Mouse (Mus musculus): ENCODE measurements at regions not wholly inside any gene's neighbourhood (a gene's known extent, or its start where the extent isn't known, plus 50 kb on each side); places are given as distances from the start of the nearest gene placed in this dataset.

GRCm38 (mm10) chr14:68218471-68218870 is 1075.6 kb downstream of the Synb start:
- Histone ChIP-seq H3K9me3 (ENCODE audit: control insufficient read depth) (no peaks in the 10 kb centered on the region), H3K9ac (ENCODE audit: low read depth, low read length) (no peak overlapping the region), H3K4me3 (ENCODE audit: low read depth, low read length) (no peak overlapping the region), H3K4me2 (replicated peaks; ENCODE audit: low read depth) (no peak overlapping the region), H3K4me1 (replicated peaks; ENCODE audit: control insufficient read depth, insufficient read depth, low read length) (no peaks in the 10 kb centered on the region), H3K36me3 (ENCODE audit: control insufficient read depth, insufficient read depth) (no peaks in the 10 kb centered on the region), H3K27me3 (replicated peaks; ENCODE audit: control insufficient read depth, insufficient read depth, low read length) (no peaks in the 10 kb centered on the region), H3K27ac (ENCODE audit: low read depth, low read length) (no peak overlapping the region)
- no peak for ATAC-seq
- TF ChIP-seq CTCF (IDR thresholded peaks at IDR 0.05; ENCODE audit: low read depth), result no peak
- WGBS, result 60% methylated on average over 4 of the region's 4 CpGs

- no peak for TF ChIP-seq CTCF (IDR thresholded peaks at IDR 0.05; ENCODE audit: low read depth)
- Histone ChIP-seq H3K9ac (ENCODE audit: low read depth, low read length) (no peak overlapping the region), H3K27ac (ENCODE audit: low read depth, low read length) (no peak overlapping the region), H3K4me3 (ENCODE audit: low read depth, low read length) (no peak overlapping the region), H3K36me3 (ENCODE audit: control insufficient read depth, insufficient read depth) (no peaks in the 10 kb centered on the region), H3K4me1 (replicated peaks; ENCODE audit: control insufficient read depth, insufficient read depth, low read length) (no peaks in the 10 kb centered on the region), H3K9me3 (ENCODE audit: control insufficient read depth) (no peaks in the 10 kb centered on the region), H3K27me3 (replicated peaks; ENCODE audit: control insufficient read depth, insufficient read depth, low read length) (no peaks in the 10 kb centered on the region), H3K4me2 (replicated peaks; ENCODE audit: low read depth) (no peak overlapping the region)
- no peak for ATAC-seq
- 74% methylated on average over 6 of the region's 6 CpGs for WGBS
Measured at GRCm38 (mm10) chr14:68217986-68218385, 1076.1 kb downstream of the Synb start.

- Histone ChIP-seq H3K27ac (ENCODE audit: low read depth, low read length) (no peak overlapping the region), H3K9ac (ENCODE audit: low read depth, low read length) (no peak overlapping the region), H3K4me2 (replicated peaks; ENCODE audit: low read depth) (no peak overlapping the region), H3K4me1 (replicated peaks; ENCODE audit: control insufficient read depth, insufficient read depth, low read length) (no peaks in the 10 kb centered on the region), H3K27me3 (replicated peaks; ENCODE audit: control insufficient read depth, insufficient read depth, low read length) (no peaks in the 10 kb centered on the region), H3K4me3 (ENCODE audit: low read depth, low read length) (no peak overlapping the region), H3K36me3 (ENCODE audit: control insufficient read depth, insufficient read depth) (no peaks in the 10 kb centered on the region), H3K9me3 (ENCODE audit: control insufficient read depth) (no peaks in the 10 kb centered on the region)
- no peak for ATAC-seq
- TF ChIP-seq CTCF (IDR thresholded peaks at IDR 0.05; ENCODE audit: low read depth), result no peak
- WGBS, result 85% methylated on average over 5 of the region's 5 CpGs
Measured at GRCm38 (mm10) chr14:68213879-68214278, 1080.2 kb downstream of the Synb start.

GRCm38 (mm10) chr14:68198802-68199201 is 1095.3 kb downstream of the Synb start:
- no peaks in the 10 kb centered on the region for H3K9me3 ChIP-seq (ENCODE audit: control insufficient read depth)
- ATAC-seq, result no peak
- no peak overlapping the region for H3K4me3 ChIP-seq (ENCODE audit: low read depth, low read length)
- 6% methylated on average over 8 of the region's 8 CpGs for WGBS
- no peak overlapping the region for H3K4me2 ChIP-seq (replicated peaks; ENCODE audit: low read depth)
- no peaks in the 10 kb centered on the region for H3K4me1 ChIP-seq (replicated peaks; ENCODE audit: control insufficient read depth, insufficient read depth, low read length)
- no peaks in the 10 kb centered on the region for H3K27me3 ChIP-seq (replicated peaks; ENCODE audit: control insufficient read depth, insufficient read depth, low read length)
- H3K36me3 ChIP-seq (ENCODE audit: control insufficient read depth, insufficient read depth), result no peaks in the 10 kb centered on the region
- H3K27ac ChIP-seq (ENCODE audit: low read depth, low read length), result no peak overlapping the region
- H3K9ac ChIP-seq (ENCODE audit: low read depth, low read length), result no peak overlapping the region
- no peak for TF ChIP-seq CTCF (IDR thresholded peaks at IDR 0.05; ENCODE audit: low read depth)

- no peak overlapping the region for H3K27ac ChIP-seq (ENCODE audit: low read depth, low read length)
- H3K36me3 ChIP-seq (ENCODE audit: control insufficient read depth, insufficient read depth), result no peaks in the 10 kb centered on the region
- no peak for TF ChIP-seq CTCF (IDR thresholded peaks at IDR 0.05; ENCODE audit: low read depth)
- no peak overlapping the region for H3K4me3 ChIP-seq (ENCODE audit: low read depth, low read length)
- WGBS, result 10% methylated on average over 13 of the region's 13 CpGs
- no peaks in the 10 kb centered on the region for H3K9me3 ChIP-seq (ENCODE audit: control insufficient read depth)
- ATAC-seq, result no peak
- H3K4me2 ChIP-seq (replicated peaks; ENCODE audit: low read depth), result no peak overlapping the region
- H3K9ac ChIP-seq (ENCODE audit: low read depth, low read length), result no peak overlapping the region
- H3K27me3 ChIP-seq (replicated peaks; ENCODE audit: control insufficient read depth, insufficient read depth, low read length), result no peaks in the 10 kb centered on the region
- H3K4me1 ChIP-seq (replicated peaks; ENCODE audit: control insufficient read depth, insufficient read depth, low read length), result no peaks in the 10 kb centered on the region
Measured at GRCm38 (mm10) chr14:68197470-68197800, 1096.7 kb downstream of the Synb start.

- Histone ChIP-seq H3K4me2 (replicated peaks; ENCODE audit: low read depth) (no peak overlapping the region), H3K27ac (ENCODE audit: low read depth, low read length) (no peak overlapping the region), H3K4me3 (ENCODE audit: low read depth, low read length) (no peak overlapping the region), H3K27me3 (replicated peaks; ENCODE audit: control insufficient read depth, insufficient read depth, low read length) (no peaks in the 10 kb centered on the region), H3K9me3 (ENCODE audit: control insufficient read depth) (no peaks in the 10 kb centered on the region), H3K36me3 (ENCODE audit: control insufficient read depth, insufficient read depth) (no peaks in the 10 kb centered on the region), H3K9ac (ENCODE audit: low read depth, low read length) (no peak overlapping the region), H3K4me1 (replicated peaks; ENCODE audit: control insufficient read depth, insufficient read depth, low read length) (no peaks in the 10 kb centered on the region)
- no peak for ATAC-seq
- WGBS, result 44% methylated on average over 9 of the region's 9 CpGs
- TF ChIP-seq CTCF (IDR thresholded peaks at IDR 0.05; ENCODE audit: low read depth), result no peak
Measured at GRCm38 (mm10) chr14:68196762-68197469, 1097.2 kb downstream of the Synb start.

- Histone ChIP-seq H3K36me3 (ENCODE audit: control insufficient read depth, insufficient read depth) (no peaks in the 10 kb centered on the region), H3K4me2 (replicated peaks; ENCODE audit: low read depth) (no peak overlapping the region), H3K4me3 (ENCODE audit: low read depth, low read length) (no peak overlapping the region), H3K9me3 (ENCODE audit: control insufficient read depth) (no peaks in the 10 kb centered on the region), H3K4me1 (replicated peaks; ENCODE audit: control insufficient read depth, insufficient read depth, low read length) (no peaks in the 10 kb centered on the region), H3K27ac (ENCODE audit: low read depth, low read length) (no peak overlapping the region), H3K27me3 (replicated peaks; ENCODE audit: control insufficient read depth, insufficient read depth, low read length) (no peaks in the 10 kb centered on the region), H3K9ac (ENCODE audit: low read depth, low read length) (no peak overlapping the region)
- 70% methylated on average over 9 of the region's 9 CpGs for WGBS
- ATAC-seq, result no peak
- no peak for TF ChIP-seq CTCF (IDR thresholded peaks at IDR 0.05; ENCODE audit: low read depth)
Measured at GRCm38 (mm10) chr14:68196201-68196600, 1097.9 kb downstream of the Synb start.
